ENCODE assay signal across 8 mouse cellular contexts in genomic region chr5:93092147-93092781, GRCm38 (mm10). TPM values are rescaled to one million over a fixed set of nuclear protein-coding genes. Genes with fewer than 3 reads are reported as not detected.
DNase-seq lines count a peak whose midpoint lies in the region; ATAC-seq lines count a peak whose summit lies in the region.

No protein-coding gene starts in this region.

- ATAC-seq in embryonic facial prominence, embryonic 12.5 days (ENCODE audit: insufficient number of reproducible peaks, insufficient read depth, low FRiP score, low TSS enrichment): peak; percentile 6; the same call in 1 of the 2 replicates
- no peak for ATAC-seq in heart, embryonic 13.5 days (ENCODE audit: extremely low read depth, insufficient number of reproducible peaks, low FRiP score, low TSS enrichment)
- peak; percentile 52 for ATAC-seq in kidney, embryonic 16.5 days (ENCODE audit: low FRiP score, low TSS enrichment)
- ATAC-seq in liver, embryonic 16.5 days (ENCODE audit: low read depth): peak; percentile 17; the same call in 1 of the 2 replicates
- peak; percentile 41 for ATAC-seq in neural tube, embryonic 13.5 days (ENCODE audit: low read depth)

- H3K36me3 ChIP-seq in embryonic facial prominence, embryonic 12.5 days: no peaks in the 10 kb centered on the region
- no peaks in the 10 kb centered on the region for H3K36me3 ChIP-seq in heart, embryonic 13.5 days
- H3K36me3 ChIP-seq in kidney, embryonic 16.5 days (ENCODE audit: insufficient read depth, low read length): no peaks in the 10 kb centered on the region
- H3K36me3 ChIP-seq in liver, embryonic 16.5 days (ENCODE audit: control insufficient read depth, insufficient read depth): no peaks in the 10 kb centered on the region
- H3K36me3 ChIP-seq in neural tube, embryonic 13.5 days: no peaks in the 10 kb centered on the region

- DNase-seq in 3T3-L1 (ENCODE audit: low read depth, low spot score) (peak; percentile 38), NIH3T3 (ENCODE audit: low read depth) (peak; percentile 34)
- DNase-seq in thymus, postnatal 10 days (ENCODE audit: low spot score in 2 of 2): peak; percentile 18 to 37

- H3K4me2 ChIP-seq in embryonic facial prominence, embryonic 12.5 days (replicated peaks): peak overlapping the region; percentile 70
- peak overlapping the region; percentile 86 for H3K4me2 ChIP-seq in heart, embryonic 13.5 days
- peak overlapping the region; percentile 92 for H3K4me2 ChIP-seq in kidney, embryonic 16.5 days (replicated peaks; ENCODE audit: low read depth, low read length)
- peak overlapping the region; percentile 85 for H3K4me2 ChIP-seq in liver, embryonic 16.5 days (ENCODE audit: low read depth, low read length)
- H3K4me2 ChIP-seq in neural tube, embryonic 13.5 days: peak overlapping the region; percentile 90

- H3K4me3 ChIP-seq in embryonic facial prominence, embryonic 12.5 days: peak overlapping the region; percentile 85
- H3K4me3 ChIP-seq in heart, embryonic 13.5 days: peak overlapping the region; percentile 86
- H3K4me3 ChIP-seq in kidney, embryonic 16.5 days (ENCODE audit: low read length): peak overlapping the region; percentile 81
- peak overlapping the region; percentile 66 for H3K4me3 ChIP-seq in liver, embryonic 16.5 days (ENCODE audit: low read depth, low read length)
- peak overlapping the region; percentile 65 for H3K4me3 ChIP-seq in neural tube, embryonic 13.5 days

- peak overlapping the region; percentile 98; the same call in 1 of the 2 replicates for H3K27ac ChIP-seq in embryonic facial prominence, embryonic 12.5 days
- peak overlapping the region; percentile 91 for H3K27ac ChIP-seq in heart, embryonic 13.5 days (replicated peaks)
- H3K27ac ChIP-seq in kidney, embryonic 16.5 days (ENCODE audit: low read length): peak overlapping the region; percentile 79
- H3K27ac ChIP-seq in liver, embryonic 16.5 days (ENCODE audit: low read length): no peak overlapping the region
- peak overlapping the region; percentile 96 for H3K27ac ChIP-seq in neural tube, embryonic 13.5 days (replicated peaks)

- WGBS in embryonic facial prominence, embryonic 12.5 days: 4% methylated on average over 28 of the region's 28 CpGs
- WGBS in heart, embryonic 13.5 days: 4% methylated on average over 28 of the region's 28 CpGs
- 3% methylated on average over 28 of the region's 28 CpGs for WGBS in kidney, embryonic 16.5 days
- WGBS in liver, embryonic 16.5 days (ENCODE audit: insufficient replicate concordance): 4% methylated on average over 28 of the region's 28 CpGs
- 9% methylated on average over 28 of the region's 28 CpGs for WGBS in neural tube, embryonic 13.5 days

- H3K9me3 ChIP-seq in embryonic facial prominence, embryonic 12.5 days: no peaks in the 10 kb centered on the region
- no peaks in the 10 kb centered on the region for H3K9me3 ChIP-seq in heart, embryonic 13.5 days
- no peaks in the 10 kb centered on the region for H3K9me3 ChIP-seq in kidney, embryonic 16.5 days (ENCODE audit: low read length)
- H3K9me3 ChIP-seq in liver, embryonic 16.5 days (replicated peaks; ENCODE audit: control insufficient read depth, low read length): no peaks in the 10 kb centered on the region
- H3K9me3 ChIP-seq in neural tube, embryonic 13.5 days: no peaks in the 10 kb centered on the region

- no peaks in the 10 kb centered on the region for H3K27me3 ChIP-seq in embryonic facial prominence, embryonic 12.5 days
- no peaks in the 10 kb centered on the region for H3K27me3 ChIP-seq in heart, embryonic 13.5 days (replicated peaks)
- H3K27me3 ChIP-seq in kidney, embryonic 16.5 days (ENCODE audit: insufficient read depth, low read length): no peaks in the 10 kb centered on the region
- H3K27me3 ChIP-seq in liver, embryonic 16.5 days (ENCODE audit: control insufficient read depth, insufficient read depth, low read depth, low read length): no peaks in the 10 kb centered on the region
- H3K27me3 ChIP-seq in neural tube, embryonic 13.5 days: no peaks in the 10 kb centered on the region

- peak overlapping the region; percentile 83 for H3K9ac ChIP-seq in embryonic facial prominence, embryonic 12.5 days
- H3K9ac ChIP-seq in heart, embryonic 13.5 days: peak overlapping the region; percentile 95
- peak overlapping the region; percentile 87 for H3K9ac ChIP-seq in kidney, embryonic 16.5 days (replicated peaks; ENCODE audit: low read length)
- peak overlapping the region; percentile 65 for H3K9ac ChIP-seq in liver, embryonic 16.5 days (ENCODE audit: low read depth, low read length)
- H3K9ac ChIP-seq in neural tube, embryonic 13.5 days: peak overlapping the region; percentile 93

- H3K4me1 ChIP-seq in embryonic facial prominence, embryonic 12.5 days: peaks cover 39% of the 10 kb centered on the region
- H3K4me1 ChIP-seq in heart, embryonic 13.5 days: peaks cover 44% of the 10 kb centered on the region
- H3K4me1 ChIP-seq in kidney, embryonic 16.5 days (ENCODE audit: insufficient read depth, low read length): peaks cover 42% of the 10 kb centered on the region
- peaks cover 10% of the 10 kb centered on the region for H3K4me1 ChIP-seq in liver, embryonic 16.5 days (ENCODE audit: control insufficient read depth, low read depth, low read length)
- H3K4me1 ChIP-seq in neural tube, embryonic 13.5 days (replicated peaks): peaks cover 48% of the 10 kb centered on the region

RNA-seq across cellular contexts. Expression of gene Sept11, which starts 1.0 kb away (rescaled TPM):
- polyA plus RNA-seq in embryonic facial prominence, embryonic 12.5 days (2016; fragmentation: Nextera tagmentation; extraction: Ambion mirVana): 248 and 263 TPM in 2 replicates
- polyA plus RNA-seq in heart, embryonic 13.5 days (2015; fragmentation: Nextera tagmentation; extraction: Ambion mirVana): 82.0 and 82.4 TPM in 2 replicates
- polyA plus RNA-seq in kidney, embryonic 16.5 days (2015; fragmentation: Nextera tagmentation; extraction: Ambion mirVana): 216 and 232 TPM in 2 replicates
- 20.4 and 21.4 TPM in 2 replicates for polyA plus RNA-seq in liver, embryonic 16.5 days (2015; fragmentation: Nextera tagmentation; extraction: Ambion mirVana)
- 156 and 189 TPM in 2 replicates for polyA plus RNA-seq in neural tube, embryonic 13.5 days (2015; fragmentation: Nextera tagmentation; extraction: Ambion mirVana)

RNA-seq across cellular contexts. Expression of gene Sowahb, which starts 47.4 kb away (rescaled TPM):
- 0.47 and 0.59 TPM in 2 replicates for polyA plus RNA-seq in embryonic facial prominence, embryonic 12.5 days (2016; fragmentation: Nextera tagmentation; extraction: Ambion mirVana)
- 0.08 TPM in 1 of 2 replicates, not detected in the other for polyA plus RNA-seq in heart, embryonic 13.5 days (2015; fragmentation: Nextera tagmentation; extraction: Ambion mirVana)
- 1.4 and 1.7 TPM in 2 replicates for polyA plus RNA-seq in kidney, embryonic 16.5 days (2015; fragmentation: Nextera tagmentation; extraction: Ambion mirVana)
- polyA plus RNA-seq in liver, embryonic 16.5 days (2015; fragmentation: Nextera tagmentation; extraction: Ambion mirVana): 1.1 and 1.4 TPM in 2 replicates
- polyA plus RNA-seq in neural tube, embryonic 13.5 days (2015; fragmentation: Nextera tagmentation; extraction: Ambion mirVana): not detected in 2 replicates
